ENCODE assay signal across 10 mouse cellular contexts in genomic region chr8:112061372-112061771, GRCm38 (mm10). TPM values are rescaled to one million over a fixed set of nuclear protein-coding genes. Genes with fewer than 3 reads are reported as not detected.
DNase-seq lines count a peak whose midpoint lies in the region; ATAC-seq and TF ChIP-seq lines count a peak whose summit lies in the region.
"Had no signal": no experiment of that assay in that cellular context is flagged by ENCODE, and none has a peak within 500 bp of the region (broad histone marks: within the 10 kb centered on the region; RNA-seq: fewer than 3 reads in every experiment).

No protein-coding gene starts in this region.

- no peaks in the 10 kb centered on the region for H3K36me3 ChIP-seq in intestine, postnatal 0 days (ENCODE audit: control insufficient read depth, insufficient read depth)
- H3K36me3 ChIP-seq in intestine, embryonic 16.5 days (ENCODE audit: control insufficient read depth, insufficient read depth, low read length), result no peaks in the 10 kb centered on the region
- H3K36me3 ChIP-seq: lung, embryonic 15.5 days; stomach, embryonic 15.5 days had no signal

- no peak for ATAC-seq in intestine, postnatal 0 days
- ATAC-seq in intestine, embryonic 16.5 days, result no peak

- peak; percentile 83 for TF ChIP-seq CTCF in intestine, postnatal 0 days (IDR thresholded peaks at IDR 0.05; ENCODE audit: low read depth)

- H3K4me1 ChIP-seq in intestine, postnatal 0 days (replicated peaks; ENCODE audit: control insufficient read depth, insufficient read depth, low read length), result no peaks in the 10 kb centered on the region
- no peaks in the 10 kb centered on the region for H3K4me1 ChIP-seq in intestine, embryonic 16.5 days (ENCODE audit: control insufficient read depth, insufficient read depth, low read length)
- H3K4me1 ChIP-seq: lung, embryonic 15.5 days; stomach, embryonic 15.5 days had no signal

- no peaks in the 10 kb centered on the region for H3K27me3 ChIP-seq in intestine, postnatal 0 days (replicated peaks; ENCODE audit: control insufficient read depth, insufficient read depth, low read length)
- no peaks in the 10 kb centered on the region for H3K27me3 ChIP-seq in intestine, embryonic 16.5 days (replicated peaks; ENCODE audit: control insufficient read depth, insufficient read depth, low read length)
- H3K27me3 ChIP-seq: lung, embryonic 15.5 days; stomach, embryonic 15.5 days had no signal

- H3K27ac ChIP-seq in intestine, postnatal 0 days (ENCODE audit: low read depth, low read length), result no peak overlapping the region
- H3K27ac ChIP-seq in intestine, embryonic 16.5 days (ENCODE audit: low read length), result no peak overlapping the region
- H3K27ac ChIP-seq: lung, embryonic 15.5 days; stomach, embryonic 15.5 days had no signal

- 35% methylated on average over 4 of the region's 4 CpGs for WGBS in intestine, postnatal 0 days
- 32% methylated on average over 4 of the region's 4 CpGs for WGBS in intestine, embryonic 16.5 days

- no peak overlapping the region for H3K9ac ChIP-seq in intestine, postnatal 0 days (ENCODE audit: low read depth, low read length)
- H3K9ac ChIP-seq in intestine, embryonic 16.5 days (ENCODE audit: low read depth, low read length), result no peak overlapping the region
- H3K9ac ChIP-seq: lung, embryonic 15.5 days; stomach, embryonic 15.5 days had no signal

- no peak overlapping the region for H3K4me3 ChIP-seq in intestine, postnatal 0 days (ENCODE audit: low read depth, low read length)
- H3K4me3 ChIP-seq in intestine, embryonic 16.5 days (ENCODE audit: low read length), result no peak overlapping the region
- H3K4me3 ChIP-seq: lung, embryonic 15.5 days; stomach, embryonic 15.5 days had no signal

- peak; percentile 12 for DNase-seq in 3134 (ENCODE audit: extremely low read depth, insufficient read length, low spot score)
- peak; percentile 33 to 37 for DNase-seq in B cell, adult 2 months
- DNase-seq in c-Kit-positive CD71-positive TER-119-negative erythroid progenitor cells, embryonic 14.5 days (ENCODE audit: low read depth), result peak; percentile 17
- DNase-seq in heart, postnatal 4 days, result peak; percentile 18
- DNase-seq in mesoderm, embryonic 11.5 days (ENCODE audit: low read depth, low spot score), result peak; percentile 48
- no peak for DNase-seq in ovary, postnatal 10 days (ENCODE audit: low spot score)

- H3K9me3 ChIP-seq in intestine, postnatal 0 days (ENCODE audit: control insufficient read depth), result no peaks in the 10 kb centered on the region
- H3K9me3 ChIP-seq in intestine, embryonic 16.5 days (ENCODE audit: control insufficient read depth, low read length), result no peaks in the 10 kb centered on the region
- H3K9me3 ChIP-seq: lung, embryonic 15.5 days; stomach, embryonic 15.5 days had no signal

- no peak overlapping the region for H3K4me2 ChIP-seq in intestine, postnatal 0 days (replicated peaks; ENCODE audit: low read depth)
- H3K4me2 ChIP-seq in intestine, embryonic 16.5 days (ENCODE audit: low read depth, low read length), result no peak overlapping the region
- H3K4me2 ChIP-seq: lung, embryonic 15.5 days; stomach, embryonic 15.5 days had no signal

RNA-seq across cellular contexts. Expression of gene Gm6793, which starts 46.5 kb away (rescaled TPM):
- 0.21 and 0.29 TPM in 2 replicates for polyA plus RNA-seq in intestine, postnatal 0 days (2015; fragmentation: Nextera tagmentation; extraction: Ambion mirVana)
- 0.31 and 0.54 TPM in 2 replicates for polyA plus RNA-seq in intestine, embryonic 16.5 days (2015; fragmentation: Nextera tagmentation; extraction: Ambion mirVana)
- total RNA-seq in heart, postnatal 4 days (2021), result under 1 TPM in 1 of 2 experiments, not detected in 1; 0.33 TPM

RNA-seq across cellular contexts. Expression of gene Terf2ip, which starts 50.2 kb away (rescaled TPM):
- polyA plus RNA-seq in intestine, postnatal 0 days (2015; fragmentation: Nextera tagmentation; extraction: Ambion mirVana), result 10.1 and 11.2 TPM in 2 replicates
- 18.4 and 20.0 TPM in 2 replicates for polyA plus RNA-seq in intestine, embryonic 16.5 days (2015; fragmentation: Nextera tagmentation; extraction: Ambion mirVana)
- 10 to 100 TPM; 11.3 to 12.6 TPM for total RNA-seq in heart, postnatal 4 days (2021)

RNA-seq across cellular contexts. Expression of gene Kars, which starts 50.2 kb away (rescaled TPM):
- polyA plus RNA-seq in intestine, postnatal 0 days (2015; fragmentation: Nextera tagmentation; extraction: Ambion mirVana), result 63.7 and 69.2 TPM in 2 replicates
- polyA plus RNA-seq in intestine, embryonic 16.5 days (2015; fragmentation: Nextera tagmentation; extraction: Ambion mirVana), result 157 and 169 TPM in 2 replicates
- total RNA-seq in heart, postnatal 4 days (2021), result 100 to 1,000 TPM; 100 to 105 TPM
